Mouse (Mus musculus) midbrain, embryonic 15.5 days (tissue): ENCODE data around the gene Gtsf1l. TPM values are rescaled to one million over a fixed set of nuclear protein-coding genes. Genes with fewer than 3 reads are reported as not detected.

Experiments
- ATAC-seq: fragments of 200-750 bp; cut with Nextera tagmentation; replicated peaks from 2 replicates; pipeline ENCODE4 v1.8.0; 2017; ENCODE audit warnings: moderate TSS enrichment
- H3K27ac ChIP-seq: fragments of 300-500 bp; sonication (generic); 2 replicates; pipeline ENCODE4 v1.5.1; 2015; ENCODE audit warnings: mild to moderate bottlenecking, inconsistent platforms
- H3K27me3 ChIP-seq: fragments of 300-500 bp; sonication (generic); replicated peaks from 2 replicates; pipeline ENCODE4 v1.6.1; 2015; ENCODE audit warnings: inconsistent platforms
- H3K36me3 ChIP-seq: fragments of 300-500 bp; sonication (generic); replicated peaks from 2 replicates; pipeline ENCODE4 v1.6.1; 2015; ENCODE audit warnings: inconsistent platforms
- H3K4me1 ChIP-seq: fragments of 300-500 bp; sonication (generic); 2 replicates; pipeline ENCODE4 v1.6.1; 2015; ENCODE audit warnings: inconsistent platforms
- H3K4me2 ChIP-seq: fragments of 300-500 bp; sonication (generic); 2 replicates; pipeline ENCODE4 v1.6.1; 2015; ENCODE audit warnings: inconsistent platforms, mild to moderate bottlenecking, moderate library complexity
- H3K4me3 ChIP-seq: fragments of 300-500 bp; sonication (generic); 2 replicates; pipeline ENCODE4 v1.5.1; 2015; ENCODE audit warnings: mild to moderate bottlenecking, inconsistent platforms
- H3K9ac ChIP-seq: fragments of 300-500 bp; sonication (generic); 2 replicates; pipeline ENCODE4 v1.6.1; 2015; ENCODE audit warnings: mild to moderate bottlenecking, inconsistent platforms
- H3K9me3 ChIP-seq: fragments of 300-500 bp; sonication (generic); 2 replicates; pipeline ENCODE4 v1.6.1; 2016; ENCODE audit warnings: inconsistent platforms
- WGBS: fragments of 180-500 bp; shearing (Covaris S2); methylation state at CpG from one replicate; pipeline ENCODE4 v1.1.7; 2015; ENCODE audit warnings: mixed read lengths; 5-methylcytosine and 5-hydroxymethylcytosine counted together
- polyA plus RNA-seq: library from polyadenylated mRNA; unstranded; fragments of >200 nt; fragmentation: Nextera tagmentation; extraction: Ambion mirVana; gene quantifications from 2 replicates; pipeline ENCODE4 v1.2.1, GENCODE M21; 2015

Gene Gtsf1l
- polyA plus RNA-seq, 1 experiment from 2014 or later: not detected

- no peaks in the 10 kb centered on the region for H3K36me3 ChIP-seq
- no peak for ATAC-seq
- no peaks in the 10 kb centered on the region for H3K4me1 ChIP-seq
- no peak overlapping the region for H3K4me2 ChIP-seq
- no peaks in the 10 kb centered on the region for H3K9me3 ChIP-seq
- H3K27me3 ChIP-seq: no peaks in the 10 kb centered on the region
- no peak overlapping the region for H3K9ac ChIP-seq
- WGBS: 91% methylated on average over 5 of the region's 5 CpGs
- no peak overlapping the region for H3K4me3 ChIP-seq
- H3K27ac ChIP-seq: no peak overlapping the region
These were observed 5.1 kb downstream of the Gtsf1l start for GRCm38 (mm10) chr2:163082591-163082990.

- Histone ChIP-seq H3K27me3 (no peaks in the 10 kb centered on the region), H3K27ac (no peak overlapping the region), H3K4me2 (no peak overlapping the region), H3K4me3 (no peak overlapping the region), H3K9me3 (no peaks in the 10 kb centered on the region), H3K9ac (no peak overlapping the region), H3K36me3 (no peaks in the 10 kb centered on the region), H3K4me1 (no peaks in the 10 kb centered on the region)
- ATAC-seq: no peak
- WGBS: 97% methylated on average over 4 of the region's 4 CpGs
These were observed 8.6 kb downstream of the Gtsf1l start for GRCm38 (mm10) chr2:163079041-163079440.

GRCm38 (mm10) chr2:163075234-163075633, 12.4 kb downstream of the Gtsf1l start:
- no peaks in the 10 kb centered on the region for H3K36me3 ChIP-seq
- H3K4me1 ChIP-seq: no peaks in the 10 kb centered on the region
- H3K4me3 ChIP-seq: no peak overlapping the region
- no peaks in the 10 kb centered on the region for H3K27me3 ChIP-seq
- 70% methylated on average over 3 of the region's 3 CpGs for WGBS
- no peaks in the 10 kb centered on the region for H3K9me3 ChIP-seq
- no peak overlapping the region for H3K9ac ChIP-seq
- H3K4me2 ChIP-seq: no peak overlapping the region
- ATAC-seq: no peak
- no peak overlapping the region for H3K27ac ChIP-seq

GRCm38 (mm10) chr2:163074808-163075207, 12.8 kb downstream of the Gtsf1l start:
- Histone ChIP-seq H3K9ac (no peak overlapping the region), H3K36me3 (no peaks in the 10 kb centered on the region), H3K27ac (no peak overlapping the region), H3K4me2 (no peak overlapping the region), H3K4me3 (no peak overlapping the region), H3K27me3 (no peaks in the 10 kb centered on the region), H3K4me1 (no peaks in the 10 kb centered on the region), H3K9me3 (no peaks in the 10 kb centered on the region)
- WGBS: 89% methylated on average over 12 of the region's 12 CpGs
- no peak for ATAC-seq

- no peak overlapping the region for H3K27ac ChIP-seq
These were observed 13.6 kb downstream of the Gtsf1l start for GRCm38 (mm10) chr2:163074006-163074405.

GRCm38 (mm10) chr2:163073023-163073757, 14.5 kb downstream of the Gtsf1l start:
- Histone ChIP-seq H3K27ac (no peak overlapping the region), H3K27me3 (no peaks in the 10 kb centered on the region), H3K9me3 (no peaks in the 10 kb centered on the region), H3K4me1 (no peaks in the 10 kb centered on the region), H3K4me2 (no peak overlapping the region), H3K9ac (no peak overlapping the region), H3K4me3 (no peak overlapping the region), H3K36me3 (no peaks in the 10 kb centered on the region)
- WGBS: 96% methylated on average over 9 of the region's 9 CpGs
- ATAC-seq: no peak

More at GRCm38 (mm10) chr2:163074006-163074405, 13.6 kb downstream of the Gtsf1l start:
- H3K4me2 ChIP-seq: no peak overlapping the region
- no peaks in the 10 kb centered on the region for H3K27me3 ChIP-seq
- H3K4me1 ChIP-seq: no peaks in the 10 kb centered on the region
- H3K9ac ChIP-seq: no peak overlapping the region
- no peaks in the 10 kb centered on the region for H3K36me3 ChIP-seq
- ATAC-seq: no peak
- no peak overlapping the region for H3K4me3 ChIP-seq
- WGBS: 84% methylated on average over 7 of the region's 7 CpGs
- no peaks in the 10 kb centered on the region for H3K9me3 ChIP-seq

GRCm38 (mm10) chr2:163071590-163071989, 16.1 kb downstream of the Gtsf1l start:
- WGBS: 88% methylated on average over 3 of the region's 3 CpGs
- Histone ChIP-seq H3K9ac (no peak overlapping the region), H3K27ac (no peak overlapping the region), H3K36me3 (no peaks in the 10 kb centered on the region), H3K9me3 (no peaks in the 10 kb centered on the region), H3K4me3 (no peak overlapping the region), H3K4me2 (no peak overlapping the region), H3K4me1 (no peaks in the 10 kb centered on the region), H3K27me3 (no peaks in the 10 kb centered on the region)
- ATAC-seq: no peak

- H3K9ac ChIP-seq: no peak overlapping the region
- H3K27ac ChIP-seq: no peak overlapping the region
- no peaks in the 10 kb centered on the region for H3K27me3 ChIP-seq
- 87% methylated on average over 3 of the region's 3 CpGs for WGBS
- H3K4me1 ChIP-seq: no peaks in the 10 kb centered on the region
- H3K36me3 ChIP-seq: no peaks in the 10 kb centered on the region
- no peak overlapping the region for H3K4me2 ChIP-seq
- no peak overlapping the region for H3K4me3 ChIP-seq
- H3K9me3 ChIP-seq: no peaks in the 10 kb centered on the region
- no peak for ATAC-seq
These were observed 17.4 kb downstream of the Gtsf1l start for GRCm38 (mm10) chr2:163070213-163070612.

GRCm38 (mm10) chr2:163067233-163067632, 20.4 kb downstream of the Gtsf1l start:
- 91% methylated on average over 1 of the region's 1 CpGs for WGBS
- no peak overlapping the region for H3K27ac ChIP-seq
- H3K4me1 ChIP-seq: no peaks in the 10 kb centered on the region
- no peak for ATAC-seq
- no peak overlapping the region for H3K4me3 ChIP-seq
- no peaks in the 10 kb centered on the region for H3K27me3 ChIP-seq
- H3K9ac ChIP-seq: no peak overlapping the region
- H3K9me3 ChIP-seq: no peaks in the 10 kb centered on the region
- H3K36me3 ChIP-seq: no peaks in the 10 kb centered on the region
- no peak overlapping the region for H3K4me2 ChIP-seq

GRCm38 (mm10) chr2:163066326-163066725, 21.3 kb downstream of the Gtsf1l start:
- Histone ChIP-seq H3K4me3 (no peak overlapping the region), H3K4me2 (no peak overlapping the region), H3K9me3 (no peaks in the 10 kb centered on the region), H3K36me3 (no peaks in the 10 kb centered on the region), H3K27ac (no peak overlapping the region), H3K9ac (no peak overlapping the region), H3K4me1 (no peaks in the 10 kb centered on the region), H3K27me3 (no peaks in the 10 kb centered on the region)
- no peak for ATAC-seq
- 92% methylated on average over 6 of the region's 6 CpGs for WGBS

GRCm38 (mm10) chr2:163062119-163062508, 25.5 kb downstream of the Gtsf1l start:
- no peak for ATAC-seq
- Histone ChIP-seq H3K4me2 (no peak overlapping the region), H3K27ac (no peak overlapping the region), H3K4me1 (no peaks in the 10 kb centered on the region), H3K27me3 (no peaks in the 10 kb centered on the region), H3K9me3 (no peaks in the 10 kb centered on the region), H3K9ac (no peak overlapping the region), H3K4me3 (no peak overlapping the region), H3K36me3 (no peaks in the 10 kb centered on the region)
- 69% methylated on average over 6 of the region's 6 CpGs for WGBS

- no peaks in the 10 kb centered on the region for H3K27me3 ChIP-seq
- H3K27ac ChIP-seq: no peak overlapping the region
- no peaks in the 10 kb centered on the region for H3K36me3 ChIP-seq
- H3K4me2 ChIP-seq: no peak overlapping the region
- WGBS: 86% methylated on average over 8 of the region's 8 CpGs
- no peaks in the 10 kb centered on the region for H3K4me1 ChIP-seq
- no peaks in the 10 kb centered on the region for H3K9me3 ChIP-seq
- no peak overlapping the region for H3K4me3 ChIP-seq
- ATAC-seq: no peak
- no peak overlapping the region for H3K9ac ChIP-seq
These were observed 26.2 kb downstream of the Gtsf1l start for GRCm38 (mm10) chr2:163061203-163062118.
